ENCODE assay signal across 8 mouse cellular contexts in genomic region chr5:28458821-28459240, GRCm38 (mm10). TPM values are rescaled to one million over a fixed set of nuclear protein-coding genes. Genes with fewer than 3 reads are reported as not detected.
DNase-seq lines count a peak whose midpoint lies in the region; ATAC-seq lines count a peak whose summit lies in the region.
"Had no signal": no experiment of that assay in that cellular context is flagged by ENCODE, and none has a peak within 500 bp of the region (broad histone marks: within the 10 kb centered on the region; RNA-seq: fewer than 3 reads in every experiment).

No protein-coding gene starts in this region.

- H3K4me3 ChIP-seq in hindbrain, embryonic 11.5 days (ENCODE audit: low read depth, low read length) = peak overlapping the region; percentile 32; the same call in 1 of the 2 replicates

- peak overlapping the region; percentile 60 for H3K4me2 ChIP-seq in hindbrain, embryonic 11.5 days (replicated peaks; ENCODE audit: low read depth, low read length)

- H3K4me1 ChIP-seq in hindbrain, embryonic 11.5 days (replicated peaks; ENCODE audit: control insufficient read depth, insufficient read depth, low read length) = peaks cover 25% of the 10 kb centered on the region

- peaks cover 84% of the 10 kb centered on the region for H3K27me3 ChIP-seq in hindbrain, embryonic 11.5 days (ENCODE audit: control insufficient read depth, insufficient read depth, low read length)

- DNase-seq in urinary bladder, postnatal 14 days (ENCODE audit: low spot score) = peak; percentile 33
- no peak for DNase-seq in urinary bladder, postnatal 36 days (ENCODE audit: low spot score in 2 of 2)
- DNase-seq in hindbrain, embryonic 11.5 days (ENCODE audit: low spot score) = peak; percentile 58
- peak; percentile 76 for DNase-seq in lung, postnatal 10 days
- no peak for DNase-seq in layer of hippocampus, adult 9-11 months
- DNase-seq in left cerebral cortex, adult 9 months (ENCODE audit: low spot score in 2 of 2) = no peak
- no peak for DNase-seq in left cerebral cortex, postnatal 25 days (ENCODE audit: low spot score in 2 of 2)

- no peak overlapping the region for H3K27ac ChIP-seq in hindbrain, embryonic 11.5 days (ENCODE audit: low read depth, low read length)

- no peaks in the 10 kb centered on the region for H3K36me3 ChIP-seq in hindbrain, embryonic 11.5 days (ENCODE audit: control insufficient read depth, insufficient read depth, low read length)

- H3K9me3 ChIP-seq in hindbrain, embryonic 11.5 days (ENCODE audit: control insufficient read depth, low read length) = no peaks in the 10 kb centered on the region

- peak; percentile 28; the same call in 1 of the 2 replicates for ATAC-seq in hindbrain, embryonic 11.5 days (ENCODE audit: low FRiP score)

- intact Hi-C loops in left cerebral cortex, postnatal 25 days (cut with DNase I) = loop anchor here (10.0 kb wide), 1 partner anchor 876 kb away; no protein-coding TSS in a partner anchor

- under 1% methylated on average over 25 of the region's 27 CpGs for WGBS in hindbrain, embryonic 11.5 days

- H3K9ac ChIP-seq in hindbrain, embryonic 11.5 days (ENCODE audit: low read depth, low read length) = no peak overlapping the region

RNA-seq across cellular contexts. Expression of gene Shh, which starts 8.2 kb away (rescaled TPM):
- polyA plus RNA-seq in hindbrain, embryonic 11.5 days (2014; fragmentation: Nextera tagmentation; extraction: Ambion mirVana) = 1.6 and 2.7 TPM in 2 replicates
- 1 to 10 TPM; 3.1 to 3.5 TPM for total RNA-seq in left cerebral cortex, postnatal 25 days (2021)
- total RNA-seq: hematopoietic stem cell, adult 5-6 weeks had no signal

Comparison
In these comparisons a context has a peak if more than half of its experiments do, and no peak if none do; other contexts are left out.
1. DNase-seq: peak in urinary bladder, postnatal 14 days (single experiment), hindbrain, embryonic 11.5 days (single experiment) and lung, postnatal 10 days (single experiment); none in urinary bladder, postnatal 36 days (0 of 2), layer of hippocampus, adult 9-11 months (single experiment), left cerebral cortex, adult 9 months (0 of 2) and left cerebral cortex, postnatal 25 days (0 of 2).